Mouse (Mus musculus) olfactory bulb, adult 2 months (tissue): ENCODE data around the gene Mgarp.

ENCODE experiments used
- CTCF ChIP-seq: fragments of 200-500 bp; IDR thresholded peaks from 2 replicates; pipeline ENCODE4 v1.5.1; 2012; ENCODE audit warnings: low read depth, mild to moderate bottlenecking, low read length, moderate library complexity; ENCODE audit not compliant: insufficient read depth
- POLR2A ChIP-seq: fragments of 200-500 bp; IDR thresholded peaks from 2 replicates; pipeline ENCODE4 v1.6.1; 2012; ENCODE audit warnings: mild to moderate bottlenecking, low read depth, low read length, moderate library complexity; ENCODE audit not compliant: insufficient read depth

GRCm38 (mm10) chr3:51379786-51380659, 16.5 kb downstream of the Mgarp start:
- no peak for TF ChIP-seq CTCF
- TF ChIP-seq POLR2A = no peak
